Mouse (Mus musculus) olfactory bulb, adult 2 months (tissue): ENCODE measurements around the gene D7Ertd443e. TPM values are rescaled to one million over a fixed set of nuclear protein-coding genes. Genes with fewer than 3 reads are reported as not detected.

ENCODE experiments used
- H3K27ac ChIP-seq: fragments of 200-500 bp; 2 replicates; pipeline ENCODE4 v1.5.1; 2012; ENCODE audit warnings: low read depth, low read length; ENCODE audit not compliant: insufficient read depth
- H3K4me1 ChIP-seq: fragments of 200-500 bp; 2 replicates; pipeline ENCODE4 v1.6.1; 2012; ENCODE audit warnings: low read length; ENCODE audit not compliant: control insufficient read depth, insufficient read depth
- H3K4me3 ChIP-seq: fragments of 200-500 bp; 2 replicates; pipeline ENCODE4 v1.5.1; 2012; ENCODE audit warnings: mild to moderate bottlenecking, low read depth, low read length, moderate library complexity; ENCODE audit not compliant: insufficient read depth
- CTCF ChIP-seq: fragments of 200-500 bp; IDR thresholded peaks from 2 replicates; pipeline ENCODE4 v1.5.1; 2012; ENCODE audit warnings: low read depth, mild to moderate bottlenecking, low read length, moderate library complexity; ENCODE audit not compliant: insufficient read depth
- POLR2A ChIP-seq: fragments of 200-500 bp; IDR thresholded peaks from 2 replicates; pipeline ENCODE4 v1.6.1; 2012; ENCODE audit warnings: mild to moderate bottlenecking, low read depth, low read length, moderate library complexity; ENCODE audit not compliant: insufficient read depth
- WGBS: fragments of 180-500 bp; shearing (Covaris S2); methylation state at CpG from one replicate; pipeline ENCODE4 v1.1.7; 2018; 5-methylcytosine and 5-hydroxymethylcytosine counted together
- polyA plus RNA-seq: library from polyadenylated mRNA; stranded (reverse); fragments of >200 nt; gene quantifications from 2 replicates; pipeline ENCODE4 v1.2.4, GENCODE M21; 2012; ENCODE audit warnings: low replicate concordance; ENCODE audit not compliant: missing spikeins, insufficient read depth, insufficient read length

Gene D7Ertd443e
- polyA plus RNA-seq, 1 experiment = not detected

DNA sequence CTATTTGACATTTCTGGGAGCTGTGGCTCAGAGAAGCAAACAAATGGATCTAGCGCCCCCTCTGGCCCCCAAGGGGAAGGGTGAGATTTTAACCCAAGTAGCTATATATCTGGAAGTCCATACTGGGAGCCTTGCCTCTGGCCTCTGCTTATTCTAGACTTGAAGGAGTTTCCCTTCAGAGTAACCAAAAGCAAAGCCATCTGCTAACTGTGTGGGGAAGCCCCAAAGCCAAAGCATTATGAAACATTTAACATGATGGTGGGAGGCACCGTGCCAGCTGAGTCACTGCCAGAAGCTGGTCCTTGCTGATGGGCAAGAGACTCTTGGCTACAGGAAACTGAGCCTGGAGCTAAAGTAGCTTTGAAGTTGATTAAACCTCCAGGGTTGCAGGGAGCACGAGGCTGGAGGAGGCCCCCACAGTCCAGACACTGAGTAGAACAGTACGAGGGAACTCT, 4.0 kb downstream of the D7Ertd443e start:
- WGBS = 30% methylated on average over 4 of the region's 4 CpGs

DNA sequence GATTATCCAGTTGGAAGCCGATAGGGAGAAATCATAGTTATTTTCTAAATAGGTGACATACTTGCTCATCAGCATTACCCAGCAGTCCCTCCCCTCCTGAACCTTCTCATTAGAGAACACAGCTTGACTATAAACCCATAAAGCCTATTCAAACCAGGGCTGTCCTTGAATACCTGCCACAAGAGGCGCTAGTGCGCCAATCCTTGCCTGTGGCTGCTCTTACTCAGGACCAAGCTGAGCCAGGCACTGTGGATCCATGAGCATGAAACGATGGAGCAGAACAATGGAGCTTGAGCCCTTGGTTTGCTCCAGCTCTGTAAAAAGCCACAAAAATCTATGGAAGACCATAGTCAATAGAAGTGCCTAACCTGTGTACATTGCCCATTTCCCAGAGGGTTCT, 7.2 kb downstream of the D7Ertd443e start:
- H3K4me1 ChIP-seq = peaks cover 7% of the 10 kb centered on the region
- TF ChIP-seq POLR2A (no peak), CTCF (no peak)
- H3K27ac ChIP-seq = no peak overlapping the region
- H3K4me3 ChIP-seq = no peak overlapping the region
- 50% methylated on average over 4 of the region's 4 CpGs for WGBS

More for the DNA sequence above, 4.0 kb downstream of the D7Ertd443e start:
- Histone ChIP-seq H3K4me1 (peaks cover 7% of the 10 kb centered on the region), H3K4me3 (no peak overlapping the region), H3K27ac (no peak overlapping the region)
- TF ChIP-seq POLR2A (no peak), CTCF (no peak)

DNA sequence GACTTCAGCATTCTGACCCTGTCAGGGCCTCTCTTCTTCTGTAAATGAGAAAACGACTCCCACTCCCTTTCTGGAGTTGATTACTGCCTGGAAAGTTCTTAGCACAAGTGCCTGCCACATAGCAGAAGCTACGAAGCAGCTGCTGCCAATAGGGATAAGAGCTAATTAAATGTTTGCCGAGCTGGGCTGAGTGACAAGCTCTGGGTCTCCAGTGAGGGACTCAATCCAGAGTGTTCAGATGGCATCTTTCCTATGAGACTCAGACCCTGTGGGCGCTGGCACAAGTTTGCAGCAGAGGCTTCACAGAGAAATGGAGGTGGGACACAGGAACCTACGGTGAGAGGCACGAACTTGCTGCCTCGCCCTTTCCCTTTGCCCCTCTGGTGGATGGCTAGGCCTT, 8.7 kb downstream of the D7Ertd443e start:
- H3K27ac ChIP-seq = no peak overlapping the region
- peaks cover 7% of the 10 kb centered on the region for H3K4me1 ChIP-seq
- no peak overlapping the region for H3K4me3 ChIP-seq
- WGBS = 55% methylated on average over 7 of the region's 7 CpGs
- no peak for TF ChIP-seq CTCF

DNA sequence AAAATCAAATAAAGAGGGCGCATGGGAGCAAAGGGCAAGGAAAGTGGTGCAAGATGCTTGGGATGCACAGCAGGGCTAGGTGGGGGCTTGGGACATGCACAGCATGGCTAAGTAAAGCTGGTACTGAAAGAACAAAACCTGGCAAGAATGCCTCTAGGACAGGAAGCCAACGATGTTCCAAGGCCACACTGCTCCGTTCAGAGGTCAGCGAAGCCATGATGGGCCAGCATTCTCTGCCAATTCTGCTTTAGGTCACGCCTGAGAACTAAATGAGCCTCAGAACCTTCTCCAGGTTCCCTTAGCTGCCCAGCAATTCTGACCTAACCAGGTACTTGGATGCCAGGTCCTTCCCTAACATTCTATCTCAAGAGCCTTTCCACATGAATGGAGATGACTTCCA, 13.2 kb downstream of the D7Ertd443e start:
- WGBS = 73% methylated on average over 5 of the region's 5 CpGs
- H3K27ac ChIP-seq = no peak overlapping the region
- TF ChIP-seq CTCF (no peak), POLR2A (no peak)
- no peak overlapping the region for H3K4me3 ChIP-seq
- H3K4me1 ChIP-seq = peaks cover 2% of the 10 kb centered on the region; the same call in 1 of the 2 replicates

DNA sequence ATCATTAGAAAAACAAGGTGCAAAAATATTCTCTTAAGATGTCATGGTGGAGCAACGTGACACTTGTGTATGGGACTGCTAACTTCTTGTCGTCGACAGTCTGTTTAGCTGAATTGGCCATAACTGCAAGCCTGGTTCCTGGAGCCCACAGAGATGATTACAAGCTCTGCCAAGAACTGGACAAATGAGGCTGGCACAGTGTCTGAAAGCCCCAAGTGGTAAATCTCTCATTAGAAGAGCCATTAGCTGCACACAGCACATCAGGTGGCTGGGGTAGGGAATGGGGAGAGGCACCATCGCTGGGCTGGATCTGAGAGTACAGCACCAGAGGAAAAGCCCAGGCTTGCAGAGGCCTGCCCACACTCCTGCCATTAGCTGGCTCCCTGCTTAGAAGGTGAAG, 16.2 kb downstream of the D7Ertd443e start:
- Histone ChIP-seq H3K4me1 (no peaks in the 10 kb centered on the region), H3K4me3 (no peak overlapping the region), H3K27ac (no peak overlapping the region)
- WGBS = 50% methylated on average over 4 of the region's 4 CpGs
- TF ChIP-seq CTCF = no peak
- TF ChIP-seq POLR2A = no peak

DNA sequence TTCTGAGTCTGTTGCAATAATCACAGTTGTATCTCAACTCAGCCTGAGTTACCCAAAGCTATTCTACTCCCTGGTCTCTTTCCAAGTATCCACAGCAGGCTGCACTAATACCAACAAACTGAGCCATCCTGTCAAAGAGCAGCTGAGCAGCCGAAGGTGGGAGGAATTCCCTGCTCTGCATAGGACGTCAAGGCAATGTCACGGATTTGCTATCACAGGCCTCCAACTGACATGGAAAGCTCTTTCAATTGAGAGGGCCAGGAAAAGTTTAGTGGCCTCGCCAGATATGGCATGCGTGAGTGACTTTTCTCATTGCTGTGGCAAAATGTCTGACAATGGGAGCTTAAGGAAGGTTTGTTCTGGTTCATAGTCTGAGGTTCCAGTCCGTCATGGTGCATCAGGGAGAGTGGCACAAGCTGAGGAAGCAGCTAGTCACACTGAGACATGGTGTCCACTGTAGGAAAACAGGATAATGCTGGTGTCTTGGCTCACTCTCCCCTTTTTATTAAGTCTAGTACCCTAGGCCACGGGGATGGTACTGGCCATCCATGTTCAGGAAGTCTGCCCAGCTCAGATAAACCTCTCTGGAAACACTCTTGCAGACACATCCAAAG, 23.1 kb downstream of the D7Ertd443e start:
- 85% methylated on average over 7 of the region's 7 CpGs for WGBS
- Histone ChIP-seq H3K4me3 (no peak overlapping the region), H3K4me1 (no peaks in the 10 kb centered on the region), H3K27ac (no peak overlapping the region)
- TF ChIP-seq POLR2A (no peak), CTCF (no peak)

DNA sequence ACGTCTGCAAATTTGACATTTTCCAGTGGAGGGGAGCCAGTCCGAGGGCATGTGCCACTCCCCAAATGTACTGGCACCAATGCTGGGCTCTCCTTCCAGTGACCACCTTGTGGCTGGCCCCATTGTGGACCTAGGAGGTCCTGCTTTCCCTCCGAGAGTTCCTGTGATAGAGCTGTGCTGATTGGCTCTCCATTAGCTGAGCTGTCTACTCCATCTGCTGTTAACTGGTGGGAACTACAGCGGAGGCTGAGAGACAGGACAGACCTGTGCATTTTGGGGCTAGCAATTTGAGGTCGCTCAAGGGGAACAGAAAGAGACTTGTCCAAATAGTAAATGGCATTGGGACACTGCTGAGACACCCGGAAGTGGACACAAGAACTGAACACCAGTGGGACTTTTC, 36.6 kb downstream of the D7Ertd443e start:
- no peaks in the 10 kb centered on the region for H3K4me1 ChIP-seq
- WGBS = 25% methylated on average over 6 of the region's 6 CpGs
- no peak overlapping the region for H3K4me3 ChIP-seq
- no peak overlapping the region for H3K27ac ChIP-seq
- TF ChIP-seq POLR2A (no peak), CTCF (peak; percentile 20; the same call in 1 of the 2 replicates)

DNA sequence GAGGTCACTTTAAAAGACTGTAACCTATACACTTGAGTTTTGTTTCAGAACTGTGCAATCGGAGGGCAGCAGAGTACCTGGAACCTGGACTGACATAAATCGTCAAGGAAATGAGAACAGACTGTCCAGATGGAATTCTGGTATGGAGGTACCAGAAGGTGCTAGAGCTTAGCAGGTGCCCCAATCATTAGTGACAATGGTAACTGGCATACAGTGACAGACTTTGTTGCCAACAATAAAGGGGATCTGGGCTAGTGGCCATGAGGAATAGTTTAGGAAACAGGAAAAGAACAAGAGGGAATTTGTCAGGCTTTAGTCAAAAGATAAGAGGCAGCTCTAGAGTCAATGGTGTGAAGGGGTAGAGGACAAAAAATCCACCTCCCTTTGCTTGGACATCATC, 43.3 kb downstream of the D7Ertd443e start:
- TF ChIP-seq POLR2A (no peak), CTCF (no peak)
- no peaks in the 10 kb centered on the region for H3K4me1 ChIP-seq
- no peak overlapping the region for H3K27ac ChIP-seq
- no peak overlapping the region for H3K4me3 ChIP-seq
- WGBS = 90% methylated on average over 2 of the region's 2 CpGs

DNA sequence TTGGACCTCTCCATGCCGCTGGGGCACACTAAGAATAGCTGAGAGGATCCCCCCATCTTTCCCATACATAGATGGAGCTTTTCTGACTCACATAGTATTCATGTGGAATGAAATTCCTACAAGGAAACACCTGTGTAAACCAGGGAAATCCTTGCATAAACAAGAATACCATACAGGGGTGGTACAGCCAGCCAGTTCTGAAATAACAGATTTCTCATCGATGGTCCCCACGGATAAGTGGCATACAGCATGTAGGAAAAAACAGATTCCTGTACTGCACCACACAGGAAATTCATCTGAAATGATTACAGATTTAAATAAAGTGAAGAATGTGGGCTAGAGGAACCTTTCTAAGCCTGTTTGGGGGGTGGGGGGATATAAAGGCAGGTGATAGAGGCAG, 49.5 kb downstream of the D7Ertd443e start:
- 93% methylated on average over 3 of the region's 3 CpGs for WGBS
- no peak for TF ChIP-seq CTCF
- TF ChIP-seq POLR2A = no peak
- Histone ChIP-seq H3K4me3 (no peak overlapping the region), H3K4me1 (no peaks in the 10 kb centered on the region), H3K27ac (no peak overlapping the region)

DNA sequence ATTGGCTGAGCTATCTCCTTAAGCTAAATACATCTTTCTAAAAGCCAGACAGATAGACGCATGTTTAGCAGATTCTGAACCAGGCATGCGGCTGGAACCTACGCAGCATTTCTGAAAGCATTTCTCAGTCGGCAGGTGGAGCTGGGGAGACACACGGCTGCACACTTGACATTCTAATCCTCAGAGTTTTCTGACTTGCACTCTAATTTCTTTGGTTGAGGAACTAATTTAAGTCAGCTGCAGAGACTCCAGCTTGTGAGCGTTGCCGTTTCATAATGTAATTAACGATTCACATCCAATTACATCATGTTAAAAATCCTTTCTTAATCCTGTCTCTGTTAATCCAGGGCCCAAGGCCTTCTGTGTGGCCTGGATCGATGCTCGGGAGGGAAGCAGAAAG, 64.5 kb downstream of the D7Ertd443e start:
- 33% methylated on average over 10 of the region's 10 CpGs for WGBS
- TF ChIP-seq CTCF (no peak), POLR2A (no peak)
- H3K4me3 ChIP-seq = no peak overlapping the region
- no peaks in the 10 kb centered on the region for H3K4me1 ChIP-seq
- no peak overlapping the region for H3K27ac ChIP-seq
